Mouse (Mus musculus): Measurements from ENCODE around the gene Ube4a. TPM values are rescaled to one million over a fixed set of nuclear protein-coding genes. Genes with fewer than 3 reads are reported as not detected.

The Ube4a gene
- total and polyA plus RNA-seq, 3 experiments, result 14.6 to 28.3 (median 18.2) TPM

- no peak for DNase-seq (ENCODE audit: extremely low read depth)
- Histone ChIP-seq H3K9me3 (replicated peaks; ENCODE audit: low read length) (peaks cover 6% of the 10 kb centered on the region), H3K9ac (ENCODE audit: insufficient read depth, low read depth) (no peak overlapping the region), H3K36me3 (replicated peaks in 1 of 2; ENCODE audit: control insufficient read depth in 1 of 2, insufficient read depth in 1 of 2, low read length in 1 of 2) (no peaks in the 10 kb centered on the region), H3K79me2 (replicated peaks; ENCODE audit: control insufficient read depth, extremely low read depth, insufficient read depth, poor library complexity, severe bottlenecking) (no peaks in the 10 kb centered on the region), H3K4me3 (replicated peaks in 1 of 3; ENCODE audit: low read depth in 2 of 3, low read length in 2 of 3, poor library complexity in 1 of 3) (no peak overlapping the region), H3K27ac (ENCODE audit: insufficient read depth, low read depth) (no peak overlapping the region), H3K4me2 (ENCODE audit: insufficient read depth, low read depth, poor library complexity, severe bottlenecking) (no peak overlapping the region), H3K4me1 (ENCODE audit: control insufficient read depth in 1 of 2, insufficient read depth in 2 of 2) (peaks cover 15 to 25% of the 10 kb centered on the region in 2 experiments), H3K27me3 (replicated peaks) (no peaks in the 10 kb centered on the region)
- dilution Hi-C loops (cut with MboI; ENCODE audit: extremely low pct_ligation_motif_present, extremely low pct_unique_long_range_greater_than_20kb, low sequenced_read_pairs), result no loop called here
- TF ChIP-seq ZMIZ1 (IDR thresholded peaks at IDR 0.05; ENCODE audit: low read depth, low read length) (no peak), TBP (conservative IDR thresholded peaks at IDR 0.05; ENCODE audit: low read depth, low read length) (no peak), MAFK (IDR thresholded peaks at IDR 0.05; ENCODE audit: insufficient replicate concordance, low read length) (no peak), TCF12 (IDR thresholded peaks at IDR 0.05; ENCODE audit: low read depth, low read length) (no peak), IRF4 (IDR thresholded peaks at IDR 0.05; ENCODE audit: low read depth, low read length) (no peak), SMC3 (IDR thresholded peaks at IDR 0.05; ENCODE audit: low read depth, low read length) (no peak), POLR2AphosphoS2 (IDR thresholded peaks at IDR 0.05; ENCODE audit: low read depth, low read length) (no peak), GABPA (IDR thresholded peaks at IDR 0.05; ENCODE audit: insufficient replicate concordance, low read depth, low read length) (no peak)
- in situ Hi-C loops (cut with MboI; ENCODE audit: low pct_ligation_motif_present, low pct_unique_long_range_greater_than_20kb, low sequenced_read_pairs), result loop anchor here (25.0 kb wide), 1 partner anchor 377 kb away; the partner anchor contains the start of gene Fxyd2
Measured at GRCm38 (mm10) chr9:45010461-45010860, 45.1 kb upstream of the Ube4a start.

GRCm38 (mm10) chr9:45009180-45010078 is 44.0 kb upstream of the Ube4a start, which contains the start of gene Cd3e:
Gene Cd3e (minus strand): TSS chr9:45009627.
- in situ Hi-C loops (cut with MboI; ENCODE audit: low pct_ligation_motif_present, low pct_unique_long_range_greater_than_20kb, low sequenced_read_pairs), result loop anchor here (5.0 to 25.0 kb wide), 2 partner anchors 37 to 378 kb away; partner anchors contain the start of gene Fxyd2
- dilution Hi-C loops (cut with MboI; ENCODE audit: extremely low pct_ligation_motif_present, extremely low pct_unique_long_range_greater_than_20kb, low sequenced_read_pairs), result no loop called here
- H3K27me3 ChIP-seq (replicated peaks), result no peaks in the 10 kb centered on the region

GRCm38 (mm10) chr9:45008342-45008741 is 42.9 kb upstream of the Ube4a start:
- H3K36me3 ChIP-seq (replicated peaks in 1 of 2; ENCODE audit: control insufficient read depth in 1 of 2, insufficient read depth in 1 of 2, low read length in 1 of 2), result no peaks in the 10 kb centered on the region
- peaks cover 15 to 25% of the 10 kb centered on the region in 2 experiments for H3K4me1 ChIP-seq (ENCODE audit: control insufficient read depth in 1 of 2, insufficient read depth in 2 of 2)
- no peaks in the 10 kb centered on the region for H3K79me2 ChIP-seq (replicated peaks; ENCODE audit: control insufficient read depth, extremely low read depth, insufficient read depth, poor library complexity, severe bottlenecking)
- H3K4me2 ChIP-seq (ENCODE audit: insufficient read depth, low read depth, poor library complexity, severe bottlenecking), result no peak overlapping the region
- dilution Hi-C loops (cut with MboI; ENCODE audit: extremely low pct_ligation_motif_present, extremely low pct_unique_long_range_greater_than_20kb, low sequenced_read_pairs) (no loop called here), in situ Hi-C loops (cut with MboI; ENCODE audit: low pct_ligation_motif_present, low pct_unique_long_range_greater_than_20kb, low sequenced_read_pairs) (loop anchor here (5.0 to 25.0 kb wide), 2 partner anchors 36 to 379 kb away; partner anchors contain the start of gene Fxyd2)
- DNase-seq (ENCODE audit: extremely low read depth), result no peak
- H3K9me3 ChIP-seq (replicated peaks; ENCODE audit: low read length), result no peaks in the 10 kb centered on the region
- H3K4me3 ChIP-seq (replicated peaks in 1 of 3; ENCODE audit: low read depth in 2 of 3, low read length in 2 of 3, poor library complexity in 1 of 3), result no peak overlapping the region
- TF ChIP-seq USF1 (IDR thresholded peaks at IDR 0.05; ENCODE audit: low read depth, low read length) (no peak), USF2 (conservative IDR thresholded peaks at IDR 0.05; ENCODE audit: low read depth, low read length) (no peak), ZKSCAN1 (IDR thresholded peaks at IDR 0.05; ENCODE audit: borderline replicate concordance, low read depth, low read length) (no peak), RAD21 (IDR thresholded peaks at IDR 0.05; ENCODE audit: low read depth, low read length) (no peak), TCF12 (IDR thresholded peaks at IDR 0.05; ENCODE audit: low read depth, low read length) (no peak), POLR2A (IDR thresholded peaks at IDR 0.05; ENCODE audit: low read depth, low read length) (no peak), KAT2A (IDR thresholded peaks at IDR 0.05; ENCODE audit: insufficient replicate concordance, low read length) (no peak), NELFE (IDR thresholded peaks at IDR 0.05; ENCODE audit: low read depth, low read length) (no peak), JUND (conservative IDR thresholded peaks at IDR 0.05; ENCODE audit: low read depth, low read length) (no peak), ETS1 (conservative IDR thresholded peaks at IDR 0.05; ENCODE audit: low read depth, low read length) (no peak), E2F4 (IDR thresholded peaks at IDR 0.05; ENCODE audit: insufficient replicate concordance, low read depth, low read length) (no peak), JUN (IDR thresholded peaks at IDR 0.05; ENCODE audit: insufficient read depth, low read depth, low read length) (no peak)
- no peak overlapping the region for H3K27ac ChIP-seq (ENCODE audit: insufficient read depth, low read depth)
- H3K27me3 ChIP-seq (replicated peaks), result no peaks in the 10 kb centered on the region
- no peak overlapping the region for H3K9ac ChIP-seq (ENCODE audit: insufficient read depth, low read depth)

More at GRCm38 (mm10) chr9:45009180-45010078, 44.0 kb upstream of the Ube4a start, which contains the start of gene Cd3e:
- Histone ChIP-seq H3K4me1 (ENCODE audit: control insufficient read depth in 1 of 2, insufficient read depth in 2 of 2) (peaks cover 15 to 25% of the 10 kb centered on the region in 2 experiments), H3K27ac (ENCODE audit: insufficient read depth, low read depth) (no peak within 1 kb of the TSS), H3K4me3 (replicated peaks in 1 of 3; ENCODE audit: low read depth in 2 of 3, low read length in 2 of 3, poor library complexity in 1 of 3) (no peak within 1 kb of the TSS), H3K79me2 (replicated peaks; ENCODE audit: control insufficient read depth, extremely low read depth, insufficient read depth, poor library complexity, severe bottlenecking) (no peaks in the 10 kb centered on the region), H3K36me3 (replicated peaks in 1 of 2; ENCODE audit: control insufficient read depth in 1 of 2, insufficient read depth in 1 of 2, low read length in 1 of 2) (no peaks in the 10 kb centered on the region), H3K4me2 (ENCODE audit: insufficient read depth, low read depth, poor library complexity, severe bottlenecking) (no peak within 1 kb of the TSS), H3K9me3 (replicated peaks; ENCODE audit: low read length) (peaks cover 1% of the 10 kb centered on the region), H3K9ac (ENCODE audit: insufficient read depth, low read depth) (no peak within 1 kb of the TSS)
- no peak for DNase-seq (ENCODE audit: extremely low read depth)
- no peak for TF ChIP-seq MAFK (IDR thresholded peaks at IDR 0.05; ENCODE audit: insufficient replicate concordance, low read length)
